Mouse (Mus musculus) megakaryocyte-erythroid progenitor cell, adult 5-6 weeks (primary cell): ENCODE results near the gene Fat3. TPM values are rescaled to one million over a fixed set of nuclear protein-coding genes. Genes with fewer than 3 reads are reported as not detected.

ENCODE experiments used
- ATAC-seq: replicated peaks from 2 replicates; pipeline ENCODE4 v1.8.0; 2016; ENCODE audit warnings: mild to moderate bottlenecking, inconsistent platforms; ENCODE audit not compliant: severe bottlenecking, poor library complexity, low FRiP score, low TSS enrichment
- total RNA-seq, 2 experiments: library from RNA; stranded (forward) in 1 of 2; stranded (reverse) in 1 of 2; fragments of 200-1000, 215-1000 nt in 1 of 2; fragments of >200 nt in 1 of 2; fragmentation: Nextera tagmentation in 1 of 2; gene quantifications; 2 replicates each; pipeline ENCODE4 v1.2.3; 2014 to 2017

Gene Fat3
- total RNA-seq, 2 experiments from 2014 or later = 0.13 TPM; not detected in 1

GRCm38 (mm10) chr9:16440638-16441037 is 60.4 kb downstream of the Fat3 start:
- ATAC-seq = no peak

GRCm38 (mm10) chr9:16439941-16440340 is 61.1 kb downstream of the Fat3 start:
- ATAC-seq = no peak

GRCm38 (mm10) chr9:16437805-16438204 is 63.3 kb downstream of the Fat3 start:
- no peak for ATAC-seq

- ATAC-seq = no peak
Observed at GRCm38 (mm10) chr9:16428589-16428988, 72.5 kb downstream of the Fat3 start.

GRCm38 (mm10) chr9:16422707-16423106 is 78.4 kb downstream of the Fat3 start:
- ATAC-seq = no peak

GRCm38 (mm10) chr9:16402815-16403214 is 98.3 kb downstream of the Fat3 start:
- no peak for ATAC-seq

GRCm38 (mm10) chr9:16398734-16399686 is 102.1 kb downstream of the Fat3 start:
- ATAC-seq = no peak

GRCm38 (mm10) chr9:16389141-16389540 is 111.9 kb downstream of the Fat3 start:
- ATAC-seq = no peak

GRCm38 (mm10) chr9:16387527-16387926 is 113.6 kb downstream of the Fat3 start:
- ATAC-seq = no peak

GRCm38 (mm10) chr9:16363713-16364112 is 137.4 kb downstream of the Fat3 start:
- no peak for ATAC-seq

- ATAC-seq = no peak
Observed at GRCm38 (mm10) chr9:16361811-16362210, 139.3 kb downstream of the Fat3 start.

GRCm38 (mm10) chr9:16356636-16357035 is 144.4 kb downstream of the Fat3 start:
- no peak for ATAC-seq

GRCm38 (mm10) chr9:16354906-16355305 is 146.2 kb downstream of the Fat3 start:
- ATAC-seq = no peak

- ATAC-seq = no peak
Observed at GRCm38 (mm10) chr9:16353049-16353724, 147.9 kb downstream of the Fat3 start.

- ATAC-seq = no peak
Observed at GRCm38 (mm10) chr9:16352486-16353048, 148.5 kb downstream of the Fat3 start.

- ATAC-seq = no peak
Observed at GRCm38 (mm10) chr9:16344902-16345855, 155.9 kb downstream of the Fat3 start.

- ATAC-seq = no peak
Observed at GRCm38 (mm10) chr9:16343191-16343590, 157.9 kb downstream of the Fat3 start.

GRCm38 (mm10) chr9:16342577-16342976 is 158.5 kb downstream of the Fat3 start:
- ATAC-seq = no peak

GRCm38 (mm10) chr9:16330290-16330984 is 170.6 kb downstream of the Fat3 start:
- ATAC-seq = no peak
